Mouse (Mus musculus) layer of hippocampus, adult 2 months (tissue): ENCODE measurements around the gene Hax1. TPM values are rescaled to one million over a fixed set of nuclear protein-coding genes. Genes with fewer than 3 reads are reported as not detected.
A peak's percentile ranks its signal among the peaks of the same experiment; 100 is the strongest.

Experiments used
- DNase-seq, 2 experiments: peaks; one replicate each; pipeline ENCODE4 v3.0.0; 2022; ENCODE audit warnings: low spot score in 2 of 2
- H3K27ac ChIP-seq: fragments of 200-600 bp; 2 replicates; pipeline ENCODE4 v1.8.1; 2022
- H3K4me3 ChIP-seq: fragments of 200-600 bp; 2 replicates; pipeline ENCODE4 v1.8.1; 2022; ENCODE audit warnings: mild to moderate bottlenecking
- CTCF ChIP-seq: fragments of 200-600 bp; conservative IDR thresholded peaks from 2 replicates; pipeline ENCODE4 v1.8.1; 2022; ENCODE audit warnings: antibody characterized with exemption, mild to moderate bottlenecking, moderate library complexity
- microRNA-seq, 2 experiments: library from miRNA; unstranded; fragments of <30 nt; microRNA quantifications; one replicate each; pipeline ENCODE4 v1.2.0; 2021
- total RNA-seq, 2 experiments: library from RNA; stranded (reverse); gene quantifications; 2 replicates each; pipeline ENCODE4 v1.2.3; 2021

Gene Hax1
- total RNA-seq, 2 experiments from 2014 or later: 89.8 to 91.8 TPM

DNA sequence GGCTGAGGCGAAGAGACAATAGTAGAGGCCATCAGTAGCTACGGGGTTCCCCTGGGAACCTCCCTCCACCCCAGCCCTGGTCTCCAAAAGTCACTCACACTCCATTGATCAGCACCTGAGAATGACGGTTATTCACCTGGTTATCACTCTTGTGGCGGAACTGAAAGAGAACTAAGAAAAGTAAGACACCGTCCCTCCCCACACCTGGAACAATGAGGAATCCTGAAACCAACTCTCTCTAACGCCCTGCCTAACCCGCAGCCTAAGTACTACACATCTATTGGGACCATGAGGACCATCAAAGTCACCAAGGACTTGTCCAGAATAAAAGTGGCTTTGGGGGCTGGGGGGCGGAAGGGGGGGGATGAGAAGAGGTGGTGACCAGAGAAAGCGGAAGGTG lies 40.7 kb downstream of the Hax1 start:
- no peak overlapping the region for H3K27ac ChIP-seq
- no peak for TF ChIP-seq CTCF
- no peak overlapping the region for H3K4me3 ChIP-seq
- DNase-seq: no peak

- H3K27ac ChIP-seq: no peak overlapping the region
- DNase-seq: no peak
- no peak overlapping the region for H3K4me3 ChIP-seq
- TF ChIP-seq CTCF: no peak
These were observed 42.2 kb downstream of the Hax1 start for GRCm38 (mm10) chr3:89956177-89956971.

DNA sequence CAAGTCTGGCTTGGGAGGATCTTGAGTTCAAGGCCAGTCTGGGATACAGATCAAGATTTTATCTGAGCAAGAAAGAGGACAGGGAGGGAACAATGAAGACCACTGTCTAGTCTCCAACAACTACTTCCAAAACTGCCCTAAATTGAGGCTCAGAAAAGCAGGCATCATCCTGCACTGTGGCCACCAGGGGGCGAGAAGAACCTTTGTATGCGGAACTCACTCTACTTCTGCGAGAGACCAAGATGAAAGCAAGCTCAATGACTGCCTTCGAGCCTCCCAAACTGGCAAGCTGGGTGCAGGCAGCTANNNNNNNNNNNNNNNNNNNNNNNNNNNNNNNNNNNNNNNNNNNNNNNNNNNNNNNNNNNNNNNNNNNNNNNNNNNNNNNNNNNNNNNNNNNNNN lies 45.2 kb downstream of the Hax1 start:
- peak; percentile 96 for TF ChIP-seq CTCF
- H3K4me3 ChIP-seq: no peak overlapping the region
- peak; percentile 70 to 86 for DNase-seq

DNA sequence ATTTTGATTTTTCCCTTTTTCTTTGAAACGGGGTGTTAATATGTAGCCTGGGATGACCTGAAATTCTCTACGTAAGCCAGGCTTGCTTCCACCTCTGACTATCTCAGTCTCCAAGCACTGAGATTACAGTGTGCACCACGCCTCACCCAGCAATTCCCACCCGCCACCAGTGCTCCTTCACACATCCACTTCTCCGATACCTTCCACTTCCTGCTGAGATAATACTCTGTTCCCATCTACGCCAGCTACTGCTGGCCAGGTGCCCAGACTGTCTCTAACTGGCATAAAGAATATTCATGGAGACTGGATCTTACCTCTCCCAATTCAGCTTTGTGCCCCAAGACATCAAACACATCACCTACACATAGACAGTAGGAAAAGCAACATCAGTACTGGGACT lies 49.9 kb downstream of the Hax1 start:
- no peak overlapping the region for H3K27ac ChIP-seq
- no peak for DNase-seq
- no peak for TF ChIP-seq CTCF

More for the DNA sequence above, 45.2 kb downstream of the Hax1 start:
- peak overlapping the region; percentile 9; the same call in 1 of the 2 replicates for H3K27ac ChIP-seq

GRCm38 (mm10) chr3:89948021-89948420 lies 50.6 kb downstream of the Hax1 start:
- Histone ChIP-seq H3K4me3 (no peak overlapping the region), H3K27ac (no peak overlapping the region)
- DNase-seq: no peak
- peak; percentile 25 for TF ChIP-seq CTCF

More for the DNA sequence above, 49.9 kb downstream of the Hax1 start:
- H3K4me3 ChIP-seq: no peak overlapping the region

Small RNA genes within 50 kb of the gene (microRNA-seq; reads per million reads assigned to microRNA genes)
- 0.32 to 0.55 reads per million in 2 experiments for gene Mir7669

Other genes with a start within 250 kb of the Hax1 start
- gene Chrnb2, start 234.1 kb downstream of the Hax1 start, total RNA-seq: 10 to 100 TPM; 29.6 to 30.9 TPM
- 10 to 100 TPM; 95.0 to 98.4 TPM for gene Ube2q1, start 225.2 kb downstream of the Hax1 start, total RNA-seq
- 1 to 10 TPM; 2.8 to 3.1 TPM for gene She, start 167.4 kb downstream of the Hax1 start, total RNA-seq
- 1 to 10 TPM; 5.9 to 6.1 TPM for gene Il6ra, start 85.6 kb downstream of the Hax1 start, total RNA-seq
- gene Atp8b2, start 35.3 kb downstream of the Hax1 start, total RNA-seq: 10 to 100 TPM; 79.1 to 94.6 TPM
- gene 4933434E20Rik, start 52.9 kb upstream of the Hax1 start, total RNA-seq: 100 to 1,000 TPM in 1 of 2 experiments, 10 to 100 TPM in 1; 89.6 to 101 TPM
- gene Ubap2l, start 53.8 kb upstream of the Hax1 start, total RNA-seq: 100 to 1,000 TPM; 173 to 179 TPM
- 100 to 1,000 TPM; 177 to 183 TPM for gene Tpm3, start 73.9 kb upstream of the Hax1 start, total RNA-seq
- gene Nup210l, start 105.4 kb upstream of the Hax1 start, total RNA-seq: under 1 TPM; 0.25 to 0.33 TPM
- gene Rps27, start 214.9 kb upstream of the Hax1 start, total RNA-seq: 100 to 1,000 TPM; 995 to 997 TPM
- 1 to 10 TPM; 6.2 to 8.8 TPM for gene Rab13, start 214.9 kb upstream of the Hax1 start, total RNA-seq
- gene Jtb, start 232.8 kb upstream of the Hax1 start, total RNA-seq: 10 to 100 TPM; 44.3 to 45.3 TPM
- not detected for gene Creb3l4, start 244.7 kb upstream of the Hax1 start, total RNA-seq
- gene Slc39a1, start 249.4 kb upstream of the Hax1 start, total RNA-seq: 10 to 100 TPM; 42.5 to 45.5 TPM